Mouse (Mus musculus) cortical plate, adult 2 months (tissue): ENCODE results near the gene Adcy4. TPM values are rescaled to one million over a fixed set of nuclear protein-coding genes. Genes with fewer than 3 reads are reported as not detected.

ENCODE experiments used
- H3K27ac ChIP-seq: fragments of 200-500 bp; 2 replicates; pipeline ENCODE4 v1.5.1; 2012; ENCODE audit warnings: low read length, control low read depth, inconsistent platforms; ENCODE audit not compliant: insufficient read depth
- H3K4me1 ChIP-seq: fragments of 200-500 bp; 2 replicates; pipeline ENCODE4 v1.6.1; 2011; ENCODE audit warnings: low read length; ENCODE audit not compliant: control insufficient read depth, insufficient read depth
- H3K4me3 ChIP-seq: fragments of 200-500 bp; 2 replicates; pipeline ENCODE4 v1.5.1; 2011; ENCODE audit warnings: mild to moderate bottlenecking, low read length, control low read depth; ENCODE audit not compliant: insufficient read depth
- CTCF ChIP-seq: fragments of 200-500 bp; IDR thresholded peaks from 2 replicates; pipeline ENCODE4 v1.5.1; 2011; ENCODE audit warnings: mild to moderate bottlenecking, control low read depth, low read length; ENCODE audit not compliant: insufficient read depth; ENCODE audit errors: extremely low read depth
- POLR2A ChIP-seq: fragments of 200-500 bp; IDR thresholded peaks from 2 replicates; pipeline ENCODE4 v1.6.1; 2011; ENCODE audit warnings: mild to moderate bottlenecking, low read length, control low read depth; ENCODE audit not compliant: insufficient read depth; ENCODE audit errors: extremely low read depth
- polyA plus RNA-seq: library from polyadenylated mRNA; depleted of rRNA; stranded (reverse); fragments of >200 nt; gene quantifications from 2 replicates; pipeline ENCODE4 v1.2.3, GENCODE M21; 2012

Adcy4 gene
- polyA plus RNA-seq, 1 experiment, result 3.4 TPM

DNA sequence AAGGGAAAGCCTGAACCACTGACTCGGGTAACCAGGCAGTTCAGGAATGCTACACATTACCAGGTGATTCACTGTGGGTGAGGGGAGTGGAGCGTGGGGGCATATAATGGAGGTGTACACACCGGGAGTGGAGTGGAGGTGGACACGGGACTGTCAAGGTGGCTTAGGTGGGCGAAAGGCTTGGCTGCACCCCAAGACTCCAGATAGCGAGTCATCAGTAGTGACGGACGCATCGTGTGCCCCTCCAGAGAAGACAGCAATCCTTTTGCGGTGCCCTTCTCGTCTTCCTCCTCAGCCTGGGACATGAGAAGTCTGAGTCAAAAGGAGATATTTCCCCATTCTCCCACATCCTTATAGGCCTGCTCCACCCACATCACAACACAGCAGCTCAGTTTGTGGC lies 6.1 kb downstream of the Adcy4 start:
- Histone ChIP-seq H3K4me1 (no peaks in the 10 kb centered on the region), H3K4me3 (no peak overlapping the region), H3K27ac (no peak overlapping the region; the same call in 1 of the 2 replicates)
- TF ChIP-seq POLR2A, result no peak
- TF ChIP-seq CTCF, result no peak

GRCm38 (mm10) chr14:55777176-55777575 lies 6.7 kb downstream of the Adcy4 start:
- Histone ChIP-seq H3K4me1 (no peaks in the 10 kb centered on the region), H3K4me3 (no peak overlapping the region), H3K27ac (no peak overlapping the region)
- no peak for TF ChIP-seq CTCF
- no peak for TF ChIP-seq POLR2A

GRCm38 (mm10) chr14:55776711-55777110 lies 7.2 kb downstream of the Adcy4 start:
- H3K4me3 ChIP-seq, result no peak overlapping the region
- H3K4me1 ChIP-seq, result no peaks in the 10 kb centered on the region
- H3K27ac ChIP-seq, result no peak overlapping the region
- TF ChIP-seq POLR2A (no peak), CTCF (no peak)

DNA sequence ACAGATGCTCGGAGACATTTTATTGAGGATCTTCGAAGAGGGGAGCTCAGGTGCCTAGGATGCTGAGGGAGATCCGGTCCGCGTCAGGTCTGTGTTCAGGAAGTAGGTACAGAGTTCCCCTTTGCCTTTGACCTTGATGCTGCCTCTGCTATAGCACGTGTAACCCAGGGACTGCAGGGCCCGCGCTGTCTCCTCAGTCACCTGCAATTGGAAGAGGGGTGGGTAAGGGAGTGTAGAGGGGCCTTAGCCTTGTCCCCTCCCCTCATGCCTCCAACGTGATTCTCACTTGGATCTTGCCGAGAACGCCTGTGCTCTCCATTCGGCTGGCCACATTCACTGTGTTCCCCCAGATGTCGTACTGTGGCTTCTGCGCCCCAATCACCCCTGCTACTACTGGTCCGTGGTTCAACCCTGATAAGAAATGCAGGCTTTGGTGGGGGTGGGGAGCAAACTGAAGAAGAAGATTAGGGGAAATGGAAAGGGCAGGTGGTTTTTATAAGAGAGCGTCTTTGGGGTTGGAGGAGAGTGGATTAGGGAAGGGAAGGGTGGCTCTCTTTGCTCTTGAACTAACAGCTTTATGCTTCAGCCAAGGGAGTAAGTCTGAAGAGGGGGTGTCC lies 14.7 kb downstream of the Adcy4 start:
- no peak overlapping the region for H3K27ac ChIP-seq
- no peaks in the 10 kb centered on the region for H3K4me1 ChIP-seq
- no peak overlapping the region for H3K4me3 ChIP-seq
- TF ChIP-seq CTCF, result no peak
- no peak for TF ChIP-seq POLR2A

DNA sequence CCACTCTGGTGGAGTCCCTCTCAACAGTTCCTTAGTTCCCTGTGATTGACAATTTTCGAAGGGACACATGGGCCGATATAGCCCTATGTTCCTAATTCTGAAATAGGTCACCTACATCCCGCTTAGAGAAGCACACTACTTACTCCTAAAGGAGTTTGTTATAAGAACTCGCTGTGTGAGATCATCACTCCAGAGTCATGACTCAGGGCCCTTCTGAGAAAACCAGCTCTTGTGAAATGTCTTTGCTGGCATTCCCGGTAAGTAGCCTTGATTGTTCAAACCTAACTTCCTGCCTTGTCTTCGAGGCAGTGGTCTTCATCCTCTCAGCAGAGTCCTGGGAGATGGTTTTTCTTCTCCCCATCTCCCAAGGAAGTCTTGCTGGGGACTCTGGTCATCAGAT lies 15.3 kb downstream of the Adcy4 start:
- Histone ChIP-seq H3K4me3 (no peak overlapping the region), H3K4me1 (no peaks in the 10 kb centered on the region), H3K27ac (no peak overlapping the region)
- no peak for TF ChIP-seq POLR2A

- Histone ChIP-seq H3K4me1 (no peaks in the 10 kb centered on the region), H3K4me3 (0 out of 2 replicates have a peak overlapping the region, but pooled peaks have one; percentile 8), H3K27ac (no peak overlapping the region)
- no peak for TF ChIP-seq POLR2A
- no peak for TF ChIP-seq CTCF
Observed at GRCm38 (mm10) chr14:55767519-55768414, 16.1 kb downstream of the Adcy4 start.

GRCm38 (mm10) chr14:55765696-55766095 lies 18.2 kb downstream of the Adcy4 start, which contains the start of gene Ltb4r1:
TSS of gene Ltb4r1 (plus strand) at chr14:55765962.
- TF ChIP-seq CTCF (no peak), POLR2A (no peak)
- Histone ChIP-seq H3K4me1 (no peaks in the 10 kb centered on the region), H3K4me3 (no peak within 1 kb of the TSS), H3K27ac (no peak within 1 kb of the TSS)

DNA sequence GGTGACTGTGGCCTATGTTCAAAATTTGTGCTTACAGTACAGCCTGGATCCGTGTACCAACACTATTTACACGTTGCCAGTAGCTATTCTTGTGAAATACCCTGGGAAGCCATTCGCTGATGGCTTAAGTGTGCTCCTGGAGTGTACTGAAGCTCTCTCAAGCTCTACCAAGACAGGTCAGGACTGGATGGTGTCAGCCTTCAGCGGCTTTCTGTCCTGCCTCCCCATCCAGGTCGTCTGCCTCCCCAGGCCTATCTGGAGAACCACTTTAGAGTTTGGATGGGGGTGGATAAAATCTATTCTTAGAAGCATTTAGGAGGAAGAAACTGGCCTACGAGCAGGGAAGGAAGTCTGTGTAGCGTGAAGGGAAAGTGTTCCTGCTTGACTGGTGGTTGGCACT lies 20.7 kb downstream of the Adcy4 start:
- H3K27ac ChIP-seq, result no peak overlapping the region
- H3K4me1 ChIP-seq, result no peaks in the 10 kb centered on the region
- no peak for TF ChIP-seq CTCF
- no peak for TF ChIP-seq POLR2A
- H3K4me3 ChIP-seq, result no peak overlapping the region

DNA sequence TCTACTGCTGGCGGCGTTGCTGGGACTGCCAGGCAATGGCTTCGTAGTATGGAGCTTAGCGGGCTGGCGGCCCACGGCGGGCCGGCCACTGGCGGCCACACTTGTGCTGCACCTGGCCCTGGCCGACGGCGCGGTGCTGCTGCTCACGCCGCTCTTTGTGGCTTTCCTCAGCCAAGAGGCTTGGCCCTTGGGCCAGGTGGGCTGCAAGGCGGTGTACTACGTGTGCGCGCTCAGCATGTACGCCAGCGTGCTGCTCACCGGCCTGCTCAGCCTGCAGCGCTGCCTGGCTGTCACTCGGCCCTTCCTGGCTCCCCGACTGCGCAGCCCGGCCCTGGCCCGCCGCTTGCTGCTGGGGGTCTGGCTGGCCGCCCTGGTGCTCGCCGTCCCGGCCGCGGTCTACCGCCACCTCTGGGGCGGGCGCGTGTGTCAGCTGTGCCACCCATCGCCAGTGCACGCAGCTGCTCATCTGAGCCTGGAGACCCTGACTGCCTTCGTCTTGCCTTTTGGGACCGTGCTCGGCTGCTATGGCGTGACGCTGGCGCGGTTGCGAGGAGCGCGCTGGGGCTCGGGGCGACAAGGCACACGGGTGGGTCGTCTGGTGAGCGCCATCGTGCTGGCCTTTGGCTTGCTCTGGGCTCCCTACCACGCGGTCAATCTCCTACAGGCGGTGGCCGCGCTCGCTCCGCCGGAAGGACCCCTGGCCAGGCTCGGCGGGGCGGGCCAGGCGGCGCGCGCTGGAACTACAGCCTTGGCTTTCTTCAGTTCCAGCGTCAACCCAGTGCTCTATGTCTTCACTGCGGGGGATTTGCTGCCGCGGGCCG lies 21.7 kb downstream of the Adcy4 start:
- TF ChIP-seq CTCF (0 out of 2 replicates have a peak, but pooled peaks have one; percentile 0), POLR2A (0 out of 2 replicates have a peak, but pooled peaks have one; percentile 19)
- Histone ChIP-seq H3K4me3 (peak overlapping the region; percentile 59), H3K4me1 (no peaks in the 10 kb centered on the region), H3K27ac (no peak overlapping the region)
